Mouse (Mus musculus) kidney, adult 2 months (tissue): ENCODE results near the gene Bcap31. TPM values are rescaled to one million over a fixed set of nuclear protein-coding genes. Genes with fewer than 3 reads are reported as not detected.
A peak's percentile ranks its signal among the peaks of the same experiment; 100 is the strongest.

Experiments used
- DNase-seq: peaks from one replicate; pipeline ENCODE4 v3.0.0; 2021
- H3K27ac ChIP-seq: fragments of 200-500 bp; 2 replicates; pipeline ENCODE4 v1.5.1; 2012; ENCODE audit warnings: low read depth, low read length, control low read depth, inconsistent platforms; ENCODE audit not compliant: insufficient read depth
- H3K27me3 ChIP-seq: fragments of 200-500 bp; replicated peaks from 2 replicates; pipeline ENCODE4 v1.6.1; 2012; ENCODE audit warnings: mild to moderate bottlenecking, moderate library complexity, low read length, inconsistent platforms; ENCODE audit not compliant: control insufficient read depth, insufficient read depth
- H3K36me3 ChIP-seq: fragments of 200-500 bp; 2 replicates; pipeline ENCODE4 v1.6.1; 2012; ENCODE audit warnings: mild to moderate bottlenecking, moderate library complexity, low read length, inconsistent platforms; ENCODE audit not compliant: control insufficient read depth, insufficient read depth
- H3K4me1 ChIP-seq: fragments of 200-500 bp; 2 replicates; pipeline ENCODE4 v1.6.1; 2011; ENCODE audit warnings: low read length; ENCODE audit not compliant: control insufficient read depth, insufficient read depth
- H3K4me3 ChIP-seq: fragments of 200-500 bp; 2 replicates; pipeline ENCODE4 v1.5.1; 2011; ENCODE audit warnings: mild to moderate bottlenecking, low read depth, low read length, control low read depth; ENCODE audit not compliant: insufficient read depth
- CTCF ChIP-seq: fragments of 200-500 bp; conservative IDR thresholded peaks from 2 replicates; pipeline ENCODE4 v1.5.1; 2011; ENCODE audit warnings: low read depth, mild to moderate bottlenecking, control low read depth, low read length, moderate library complexity, mixed read lengths; ENCODE audit not compliant: insufficient read depth, insufficient read length
- POLR2A ChIP-seq: fragments of 200-500 bp; IDR thresholded peaks from one replicate; pipeline ENCODE4 v1.6.1; 2011; ENCODE audit warnings: low read depth, low read length, control low read depth
- WGBS: fragments of 180-500 bp; shearing (Covaris S2); methylation state at CpG from one replicate; pipeline ENCODE4 v1.1.7; 2018; 5-methylcytosine and 5-hydroxymethylcytosine counted together
- polyA plus RNA-seq: library from polyadenylated mRNA; depleted of rRNA; stranded (reverse); fragments of >200 nt; gene quantifications from 2 replicates; pipeline ENCODE4 v1.2.3, GENCODE M21; 2012; rRNA removed

The Bcap31 gene
- polyA plus RNA-seq, 1 experiment = 111 TPM

DNA sequence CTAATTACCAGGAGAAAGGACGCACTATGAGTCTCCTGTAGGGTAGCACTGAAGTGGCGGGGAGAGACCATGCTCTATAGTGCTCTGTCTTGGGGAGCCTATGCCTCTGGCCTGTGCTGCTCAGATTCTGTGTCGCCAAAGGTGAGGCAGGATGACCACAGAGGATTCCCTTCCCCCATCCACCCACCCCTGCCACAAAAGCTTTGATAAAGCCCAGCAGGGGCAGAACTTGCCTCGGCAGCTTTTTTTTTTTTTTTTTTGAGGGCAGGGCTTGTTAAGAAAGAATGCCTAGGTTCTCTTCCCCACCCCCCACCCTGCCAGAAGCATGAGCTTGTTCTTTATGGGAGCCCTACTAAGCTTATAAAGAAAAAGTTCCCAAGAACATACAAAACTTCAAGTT lies 70.9 kb downstream of the Bcap31 start:
- no peak for DNase-seq
- 55% methylated on average over 4 of the region's 4 CpGs for WGBS
- TF ChIP-seq CTCF = no peak
- no peak for TF ChIP-seq POLR2A
- no peaks in the 10 kb centered on the region for H3K4me1 ChIP-seq
- no peak overlapping the region for H3K4me3 ChIP-seq
- no peak overlapping the region for H3K27ac ChIP-seq
- H3K27me3 ChIP-seq = no peaks in the 10 kb centered on the region
- no peaks in the 10 kb centered on the region for H3K36me3 ChIP-seq

GRCm38 (mm10) chrX:73639901-73640469 lies 76.0 kb downstream of the Bcap31 start:
- H3K27ac ChIP-seq = no peak overlapping the region
- H3K36me3 ChIP-seq = no peaks in the 10 kb centered on the region
- H3K4me3 ChIP-seq = peak overlapping the region; percentile 45
- 6% methylated on average over 39 of the region's 41 CpGs for WGBS
- H3K27me3 ChIP-seq = no peaks in the 10 kb centered on the region
- no peak for TF ChIP-seq CTCF
- no peak for TF ChIP-seq POLR2A
- no peak for DNase-seq
- H3K4me1 ChIP-seq = no peaks in the 10 kb centered on the region

DNA sequence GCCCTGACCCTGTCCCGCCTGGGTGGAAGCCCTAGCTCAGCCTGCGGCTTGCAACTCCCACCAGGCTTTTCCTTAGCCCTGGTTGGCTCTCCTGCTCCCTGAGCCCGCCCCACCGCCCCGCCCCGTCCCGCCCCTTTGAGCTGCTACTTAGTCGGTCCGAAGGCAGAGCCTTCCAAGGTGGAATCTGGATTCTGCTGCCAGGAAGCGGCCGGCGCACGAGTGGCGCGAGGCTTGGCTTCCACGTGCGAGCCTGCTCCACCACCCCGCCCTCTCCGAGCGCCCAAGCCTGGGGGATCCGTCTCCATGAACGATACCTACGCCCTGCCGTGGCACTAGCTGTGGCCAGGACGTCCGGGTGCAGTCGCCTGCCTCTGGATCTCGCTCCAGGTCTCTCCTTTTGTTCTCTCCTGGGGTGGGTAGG lies 76.7 kb downstream of the Bcap31 start, which contains the start of gene Dusp9:
Gene Dusp9, plus strand, starts transcription at position 165 of the 421 bp plus-strand sequence.
- H3K4me3 ChIP-seq = peak within 1 kb of the TSS; percentile 45
- H3K27me3 ChIP-seq = no peaks in the 10 kb centered on the region
- WGBS = under 1% methylated on average over 22 of the region's 28 CpGs
- DNase-seq = peak; percentile 57
- H3K4me1 ChIP-seq = no peaks in the 10 kb centered on the region
- H3K36me3 ChIP-seq = no peaks in the 10 kb centered on the region
- no peak for TF ChIP-seq POLR2A
- no peak for TF ChIP-seq CTCF
- no peak within 1 kb of the TSS for H3K27ac ChIP-seq

GRCm38 (mm10) chrX:73637415-73637814 lies 78.6 kb downstream of the Bcap31 start:
- TF ChIP-seq POLR2A (no peak), CTCF (no peak)
- no peaks in the 10 kb centered on the region for H3K27me3 ChIP-seq
- DNase-seq = no peak
- WGBS = 4% methylated on average over 17 of the region's 19 CpGs
- H3K4me1 ChIP-seq = no peaks in the 10 kb centered on the region
- no peak overlapping the region for H3K4me3 ChIP-seq
- H3K36me3 ChIP-seq = no peaks in the 10 kb centered on the region
- H3K27ac ChIP-seq = no peak overlapping the region

Other genes with a start within 250 kb of the Bcap31 start
- 277 and 333 TPM in 2 replicates for gene Bgn, start 232.6 kb downstream of the Bcap31 start, polyA plus RNA-seq
- 0.11 and 0.13 TPM in 2 replicates for gene Atp2b3, start 213.1 kb downstream of the Bcap31 start, polyA plus RNA-seq
- 8.4 and 9.2 TPM in 2 replicates for gene Dusp9, start 76.8 kb downstream of the Bcap31 start, polyA plus RNA-seq
- 1.3 and 2.3 TPM in 2 replicates for gene Pnck, start 56.1 kb downstream of the Bcap31 start, polyA plus RNA-seq
- 228 and 237 TPM in 2 replicates for gene Slc6a8, start 43.0 kb downstream of the Bcap31 start, polyA plus RNA-seq
- 20.0 and 20.2 TPM in 2 replicates for gene Abcd1, start 422 bp upstream of the Bcap31 start, polyA plus RNA-seq
- gene Plxnb3, start 40.9 kb upstream of the Bcap31 start, polyA plus RNA-seq = 0.58 and 0.83 TPM in 2 replicates
- gene Srpk3, start 58.2 kb upstream of the Bcap31 start, polyA plus RNA-seq = 2.6 and 4.0 TPM in 2 replicates
- gene Idh3g, start 70.7 kb upstream of the Bcap31 start, polyA plus RNA-seq = 749 and 831 TPM in 2 replicates
- 239 and 253 TPM in 2 replicates for gene Ssr4, start 70.9 kb upstream of the Bcap31 start, polyA plus RNA-seq
- 0.88 and 0.94 TPM in 2 replicates for gene Pdzd4, start 108.8 kb upstream of the Bcap31 start, polyA plus RNA-seq
- 35.3 and 41.0 TPM in 2 replicates for gene Avpr2, start 175.9 kb upstream of the Bcap31 start, polyA plus RNA-seq
- 26.5 TPM in 2 replicates for gene L1cam, start 179.9 kb upstream of the Bcap31 start, polyA plus RNA-seq
- 8.9 and 15.5 TPM in 2 replicates for gene Arhgap4, start 205.7 kb upstream of the Bcap31 start, polyA plus RNA-seq
- gene Naa10, start 205.8 kb upstream of the Bcap31 start, polyA plus RNA-seq = 61.3 and 69.7 TPM in 2 replicates
- gene Renbp, start 214.7 kb upstream of the Bcap31 start, polyA plus RNA-seq = 125 and 144 TPM in 2 replicates